Mouse (Mus musculus) hindbrain, embryonic 12.5 days (tissue): ENCODE results near the gene Maff. TPM values are rescaled to one million over a fixed set of nuclear protein-coding genes. Genes with fewer than 3 reads are reported as not detected.

Experiments used
- ATAC-seq: fragments of 200-750 bp; cut with Nextera tagmentation; 2 replicates; pipeline ENCODE4 v1.8.0; 2017; ENCODE audit warnings: moderate TSS enrichment; ENCODE audit not compliant: low FRiP score
- H3K27ac ChIP-seq: fragments of 300-500 bp; sonication (generic); 2 replicates; pipeline ENCODE4 v1.5.1; 2016; ENCODE audit warnings: mild to moderate bottlenecking
- H3K27me3 ChIP-seq: fragments of 300-500 bp; sonication (generic); 2 replicates; pipeline ENCODE4 v1.6.1; 2016; ENCODE audit warnings: mild to moderate bottlenecking
- H3K36me3 ChIP-seq: fragments of 300-500 bp; sonication (generic); 2 replicates; pipeline ENCODE4 v1.6.1; 2016; ENCODE audit warnings: mild to moderate bottlenecking
- H3K4me1 ChIP-seq: fragments of 300-500 bp; sonication (generic); 2 replicates; pipeline ENCODE4 v1.6.1; 2016
- H3K4me2 ChIP-seq: fragments of 300-500 bp; sonication (generic); replicated peaks from 2 replicates; pipeline ENCODE4 v1.6.1; 2016; ENCODE audit warnings: mild to moderate bottlenecking
- H3K4me3 ChIP-seq: fragments of 300-500 bp; sonication (generic); 2 replicates; pipeline ENCODE4 v1.5.1; 2016; ENCODE audit warnings: mild to moderate bottlenecking
- H3K9ac ChIP-seq: fragments of 300-500 bp; sonication (generic); 2 replicates; pipeline ENCODE4 v1.6.1; 2016; ENCODE audit warnings: mild to moderate bottlenecking, moderate library complexity
- H3K9me3 ChIP-seq: fragments of 300-500 bp; sonication (generic); replicated peaks from 2 replicates; pipeline ENCODE4 v1.6.1; 2016; ENCODE audit warnings: mild to moderate bottlenecking
- WGBS: fragments of 180-500 bp; shearing (Covaris S2); methylation state at CpG from one replicate; pipeline ENCODE4 v1.1.7; 2016; 5-methylcytosine and 5-hydroxymethylcytosine counted together
- polyA plus RNA-seq: library from polyadenylated mRNA; unstranded; fragments of >200 nt; fragmentation: Nextera tagmentation; extraction: Ambion mirVana; gene quantifications from 2 replicates; pipeline ENCODE4 v1.2.1, GENCODE M21; 2016

Gene Maff
- polyA plus RNA-seq, 1 experiment from 2014 or later: 1.5 TPM

DNA sequence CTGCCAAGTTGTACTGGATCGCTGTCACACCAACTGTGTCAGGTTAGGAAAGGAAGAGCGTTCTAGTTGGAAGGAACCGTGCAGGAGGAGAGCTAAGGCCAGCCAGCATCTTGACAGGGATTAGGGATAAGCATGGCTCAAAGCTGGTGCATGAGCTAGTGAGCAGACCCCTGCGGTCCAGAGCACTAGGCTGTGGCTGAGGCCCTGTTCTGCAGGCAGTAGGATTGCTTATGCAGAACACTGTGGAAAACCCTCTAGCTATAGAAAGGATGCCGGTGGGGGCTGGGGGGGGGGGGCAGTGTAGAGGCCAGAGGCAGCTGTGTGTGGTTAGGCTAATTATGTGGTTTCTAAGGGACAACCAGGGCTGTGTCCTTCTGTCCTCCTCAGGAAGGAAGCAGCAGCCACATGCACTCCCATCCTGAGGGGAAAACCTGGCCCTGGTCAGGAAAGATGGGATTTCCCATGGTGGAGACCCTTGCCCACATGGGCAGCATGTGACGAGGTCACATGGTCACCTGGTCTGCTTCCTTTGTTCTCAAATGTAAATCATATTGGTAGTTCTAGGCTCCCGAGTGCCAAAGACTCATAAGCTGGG lies 11.3 kb upstream of the Maff start:
- no peak overlapping the region for H3K4me2 ChIP-seq
- 58% methylated on average over 7 of the region's 7 CpGs for WGBS
- no peaks in the 10 kb centered on the region for H3K9me3 ChIP-seq
- H3K36me3 ChIP-seq: no peaks in the 10 kb centered on the region
- no peaks in the 10 kb centered on the region for H3K27me3 ChIP-seq
- H3K4me3 ChIP-seq: no peak overlapping the region
- H3K4me1 ChIP-seq: peaks cover 10% of the 10 kb centered on the region
- no peak overlapping the region for H3K9ac ChIP-seq
- ATAC-seq: peak; percentile 35; the same call in 1 of the 2 replicates
- H3K27ac ChIP-seq: peak overlapping the region; percentile 48; the same call in 1 of the 2 replicates

DNA sequence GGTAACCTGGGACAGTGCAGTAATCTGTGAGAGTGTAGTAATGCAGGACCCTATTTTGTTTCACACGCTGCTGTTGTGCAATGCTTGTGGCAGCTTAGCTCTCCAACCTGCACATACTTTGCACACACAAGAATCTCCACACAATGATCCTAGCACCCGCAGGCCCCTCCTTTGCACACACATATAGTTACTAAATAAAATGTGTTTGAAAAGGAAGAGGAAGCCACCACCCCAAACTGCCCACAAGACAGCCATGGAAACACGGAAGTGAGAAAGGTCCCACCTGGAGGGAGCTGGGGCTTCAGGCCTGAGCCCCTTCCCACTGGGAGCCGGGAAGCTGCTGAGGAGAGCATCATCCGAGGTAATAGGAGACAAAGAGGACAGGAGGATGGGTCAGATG lies 7.4 kb upstream of the Maff start:
- no peak for ATAC-seq
- WGBS: 74% methylated on average over 5 of the region's 5 CpGs
- H3K4me3 ChIP-seq: no peak overlapping the region

DNA sequence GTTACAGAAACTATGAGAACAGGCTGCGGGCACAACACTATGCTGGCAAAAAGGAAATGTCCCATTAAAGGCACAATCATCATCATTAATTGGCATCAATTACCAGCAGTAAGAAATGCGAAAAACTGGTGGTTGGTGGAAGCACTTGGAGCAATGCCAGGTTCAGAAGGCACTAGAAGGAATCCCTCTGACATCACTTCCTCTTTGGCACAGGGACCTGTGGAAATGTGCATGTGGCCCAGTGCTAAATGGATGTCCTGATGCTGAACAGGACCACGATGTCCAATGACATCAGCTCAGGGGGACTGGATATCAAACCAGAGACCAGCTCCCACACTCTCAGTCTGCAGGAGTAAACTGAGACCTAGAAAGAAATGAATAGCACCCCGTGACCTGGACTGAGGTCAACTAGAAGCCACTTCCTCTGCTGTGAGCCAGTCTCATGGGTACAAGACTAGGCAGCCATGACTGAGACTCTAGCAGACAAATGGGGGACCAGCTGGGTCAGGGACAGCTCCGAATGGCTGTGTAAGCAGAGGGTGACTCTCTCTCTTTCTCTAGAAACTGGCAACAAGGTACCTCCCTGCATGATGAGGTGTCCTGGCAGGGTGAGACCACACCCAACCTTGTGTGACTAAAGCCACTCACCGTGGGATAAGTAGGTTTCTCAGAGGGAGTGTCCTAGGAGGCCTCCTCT lies 3.6 kb upstream of the Maff start:
- H3K9ac ChIP-seq: no peak overlapping the region
- 81% methylated on average over 6 of the region's 6 CpGs for WGBS
- H3K27me3 ChIP-seq: peaks cover 8% of the 10 kb centered on the region
- no peaks in the 10 kb centered on the region for H3K36me3 ChIP-seq
- H3K4me1 ChIP-seq: no peaks in the 10 kb centered on the region
- no peak overlapping the region for H3K4me3 ChIP-seq
- no peak overlapping the region for H3K27ac ChIP-seq
- ATAC-seq: no peak
- no peaks in the 10 kb centered on the region for H3K9me3 ChIP-seq
- no peak overlapping the region for H3K4me2 ChIP-seq

More for the DNA sequence above, 7.4 kb upstream of the Maff start:
- no peaks in the 10 kb centered on the region for H3K36me3 ChIP-seq
- no peak overlapping the region for H3K9ac ChIP-seq
- peaks cover 10% of the 10 kb centered on the region for H3K4me1 ChIP-seq
- no peak overlapping the region for H3K27ac ChIP-seq
- no peaks in the 10 kb centered on the region for H3K27me3 ChIP-seq
- H3K4me2 ChIP-seq: no peak overlapping the region
- no peaks in the 10 kb centered on the region for H3K9me3 ChIP-seq

DNA sequence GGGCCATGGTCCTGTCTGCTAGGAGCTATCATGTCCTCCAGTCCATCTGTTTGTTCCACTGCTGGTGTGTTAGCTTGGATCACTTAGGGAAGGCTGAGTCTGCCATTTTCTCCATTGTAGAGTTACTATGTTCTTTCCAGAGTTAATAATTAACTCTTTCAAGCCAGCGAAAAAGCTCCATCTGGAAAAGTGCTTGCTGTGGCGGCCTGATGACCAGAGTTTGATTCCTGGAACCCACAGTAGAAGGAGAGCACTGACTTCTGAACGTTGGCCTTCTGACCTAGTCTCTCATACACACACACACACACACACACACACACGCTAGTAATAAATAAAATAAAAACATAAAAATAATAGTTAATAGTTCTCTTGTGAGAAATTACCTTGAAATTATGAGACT lies 1.8 kb upstream of the Maff start:
- Histone ChIP-seq H3K36me3 (no peaks in the 10 kb centered on the region), H3K4me1 (peaks cover 8% of the 10 kb centered on the region), H3K9me3 (no peaks in the 10 kb centered on the region), H3K4me2 (no peak overlapping the region), H3K27me3 (peaks cover 21% of the 10 kb centered on the region), H3K9ac (no peak overlapping the region), H3K27ac (no peak overlapping the region), H3K4me3 (no peak overlapping the region)
- ATAC-seq: no peak
- 65% methylated on average over 4 of the region's 4 CpGs for WGBS

DNA sequence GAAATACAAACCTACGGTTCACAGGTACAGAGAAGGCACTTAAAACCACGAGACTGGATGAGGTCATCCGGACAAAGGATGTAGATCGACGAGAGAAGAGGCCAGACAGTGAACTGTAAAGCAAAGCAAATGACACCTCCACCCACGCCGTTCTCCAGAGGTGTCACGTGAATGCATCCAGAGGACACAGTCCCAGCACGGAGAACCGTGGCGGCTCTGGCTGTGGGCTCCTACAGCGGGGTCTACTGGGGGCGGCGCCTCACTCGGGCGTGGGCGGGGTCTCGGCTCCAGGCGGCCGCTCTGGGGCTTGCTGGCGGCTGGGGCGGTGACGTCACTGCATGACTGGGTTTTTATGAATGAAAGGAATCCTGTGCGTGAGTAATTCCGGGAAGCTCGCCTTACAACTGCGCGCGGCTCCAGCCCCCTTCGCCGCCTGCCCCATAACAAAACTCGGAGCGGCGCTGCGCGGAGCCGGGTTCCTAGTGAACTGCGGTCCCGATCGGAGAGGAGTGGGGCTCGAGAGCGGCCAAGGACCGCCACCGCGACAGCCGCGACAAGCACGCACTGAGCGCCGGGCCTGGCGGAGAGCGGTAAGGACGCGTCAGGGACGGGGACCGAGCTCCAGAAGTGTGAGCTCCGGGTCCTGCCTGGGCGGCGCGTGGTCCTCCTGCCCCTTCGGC lies 884 bp downstream of the Maff start:
- H3K27ac ChIP-seq: peak overlapping the region; percentile 83
- peak overlapping the region; percentile 73 for H3K4me3 ChIP-seq
- peaks cover 24% of the 10 kb centered on the region for H3K27me3 ChIP-seq
- peak overlapping the region; percentile 71 for H3K9ac ChIP-seq
- under 1% methylated on average over 59 of the region's 61 CpGs for WGBS
- H3K4me2 ChIP-seq: peak overlapping the region; percentile 98
- H3K4me1 ChIP-seq: peaks cover 16% of the 10 kb centered on the region
- H3K9me3 ChIP-seq: no peaks in the 10 kb centered on the region
- no peaks in the 10 kb centered on the region for H3K36me3 ChIP-seq
- ATAC-seq: peak; percentile 92

DNA sequence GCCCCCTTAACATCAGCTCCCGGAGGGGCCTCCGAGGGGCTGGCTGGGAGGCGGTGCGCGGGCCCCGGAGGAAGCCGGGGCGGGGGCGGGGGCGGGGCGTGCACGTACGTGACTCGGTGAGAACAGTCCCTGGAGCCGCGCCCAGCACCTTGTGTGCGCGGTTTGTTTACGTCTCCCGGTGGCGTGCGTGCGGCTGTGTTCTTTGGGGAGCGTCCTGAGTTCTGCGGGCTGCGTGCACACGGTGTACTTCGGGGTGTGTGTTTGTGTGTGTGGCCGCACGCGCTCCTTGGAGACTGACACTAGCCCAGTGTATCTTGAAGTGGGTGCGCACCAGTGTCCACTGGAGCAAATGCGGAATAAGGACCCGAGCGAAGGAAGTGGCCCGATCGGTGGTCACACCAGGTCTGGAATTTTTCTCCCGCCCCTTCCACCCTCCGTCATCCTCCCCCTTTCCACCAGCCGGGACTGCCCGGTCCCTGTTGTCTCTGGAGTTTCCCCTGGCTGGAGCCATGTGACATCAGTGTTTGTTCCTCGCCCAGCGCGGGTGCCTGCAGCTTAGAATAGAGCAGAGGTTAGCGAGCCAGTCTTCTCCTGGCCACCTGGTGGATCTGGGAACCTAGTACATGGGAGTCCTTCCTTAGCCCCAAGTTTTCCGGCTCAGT lies 1.6 kb downstream of the Maff start:
- peak overlapping the region; percentile 73 for H3K4me3 ChIP-seq
- peak; percentile 72 for ATAC-seq
- WGBS: under 1% methylated on average over 44 of the region's 46 CpGs

DNA sequence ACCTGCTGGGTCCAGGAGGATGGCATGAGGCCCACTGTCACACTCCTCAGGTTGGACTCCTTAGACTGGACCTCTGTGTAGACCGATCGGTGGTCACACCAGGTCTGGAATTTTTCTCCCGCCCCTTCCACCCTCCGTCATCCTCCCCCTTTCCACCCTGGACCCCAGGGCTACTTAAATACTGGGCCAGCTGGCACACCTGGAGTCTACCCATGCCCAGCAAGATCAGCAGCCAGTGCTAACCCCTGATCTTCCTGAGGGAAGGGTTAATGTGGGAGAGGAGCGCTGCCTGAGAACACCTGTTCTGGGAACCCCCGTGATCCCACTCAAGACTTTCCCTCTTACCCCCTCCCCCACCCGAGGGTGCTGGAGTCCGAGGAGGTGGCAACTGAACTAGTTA lies 2.2 kb downstream of the Maff start:
- Histone ChIP-seq H3K9ac (peak overlapping the region; percentile 3; the same call in 1 of the 2 replicates), H3K4me3 (peak overlapping the region; percentile 73; the same call in 1 of the 2 replicates), H3K36me3 (no peaks in the 10 kb centered on the region), H3K4me1 (peaks cover 16% of the 10 kb centered on the region), H3K27me3 (peaks cover 24% of the 10 kb centered on the region), H3K27ac (no peak overlapping the region), H3K9me3 (no peaks in the 10 kb centered on the region), H3K4me2 (peak overlapping the region; percentile 98)
- WGBS: 78% methylated on average over 8 of the region's 8 CpGs
- peak; percentile 3; the same call in 1 of the 2 replicates for ATAC-seq

More for the DNA sequence above, 1.6 kb downstream of the Maff start:
- H3K9ac ChIP-seq: peak overlapping the region; percentile 71
- no peaks in the 10 kb centered on the region for H3K9me3 ChIP-seq
- peaks cover 24% of the 10 kb centered on the region for H3K27me3 ChIP-seq
- peak overlapping the region; percentile 98 for H3K4me2 ChIP-seq
- H3K4me1 ChIP-seq: peaks cover 16% of the 10 kb centered on the region
- no peaks in the 10 kb centered on the region for H3K36me3 ChIP-seq
- H3K27ac ChIP-seq: peak overlapping the region; percentile 83

DNA sequence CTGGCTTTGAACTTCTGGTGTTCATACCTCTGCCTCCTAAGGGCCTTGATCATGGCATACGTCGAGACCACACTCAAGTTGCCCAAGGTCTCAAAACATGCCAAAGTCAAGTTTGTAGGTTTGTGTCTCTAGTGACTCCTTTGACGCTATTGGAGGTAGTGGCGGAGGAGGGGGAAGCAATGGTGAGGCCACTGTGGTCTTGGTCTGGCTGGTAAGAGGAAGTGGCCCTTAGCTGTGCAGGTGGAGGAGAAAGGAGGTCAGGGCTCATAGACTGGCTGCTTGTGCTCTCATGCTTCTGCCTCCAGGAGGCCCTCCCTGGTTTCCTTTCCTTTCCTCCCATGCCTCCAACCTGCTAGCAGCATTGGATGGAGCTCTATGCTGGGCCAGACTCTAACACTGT lies 4.4 kb downstream of the Maff start:
- no peak overlapping the region for H3K27ac ChIP-seq
- peaks cover 29% of the 10 kb centered on the region for H3K27me3 ChIP-seq
- peaks cover 16% of the 10 kb centered on the region for H3K4me1 ChIP-seq
- H3K4me3 ChIP-seq: no peak overlapping the region
- no peaks in the 10 kb centered on the region for H3K9me3 ChIP-seq
- H3K36me3 ChIP-seq: no peaks in the 10 kb centered on the region
- ATAC-seq: no peak
- no peak overlapping the region for H3K9ac ChIP-seq
- H3K4me2 ChIP-seq: no peak overlapping the region
- 88% methylated on average over 4 of the region's 4 CpGs for WGBS

DNA sequence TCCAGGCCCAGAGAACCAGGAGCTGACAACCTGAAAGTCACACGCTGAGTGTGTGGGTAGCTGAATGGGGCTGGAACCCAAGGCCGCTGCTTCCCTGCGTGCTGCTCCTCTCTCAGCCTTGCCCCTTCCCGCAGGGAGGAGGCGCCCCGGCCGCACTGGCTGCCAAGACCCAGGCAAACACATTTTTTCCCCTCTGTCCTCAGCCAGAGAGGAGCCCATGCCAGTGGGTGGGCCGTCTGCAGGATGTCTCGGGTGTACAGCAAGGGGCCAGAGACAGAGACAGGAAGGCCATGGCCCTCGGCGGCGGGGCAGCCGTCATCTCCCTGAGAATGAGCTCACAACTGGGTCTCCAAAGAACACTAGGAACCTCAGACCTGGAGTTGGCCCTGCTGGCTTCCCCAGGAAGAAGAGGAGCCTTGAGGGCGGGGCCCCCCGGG lies 4.9 kb downstream of the Maff start:
- no peak overlapping the region for H3K27ac ChIP-seq

DNA sequence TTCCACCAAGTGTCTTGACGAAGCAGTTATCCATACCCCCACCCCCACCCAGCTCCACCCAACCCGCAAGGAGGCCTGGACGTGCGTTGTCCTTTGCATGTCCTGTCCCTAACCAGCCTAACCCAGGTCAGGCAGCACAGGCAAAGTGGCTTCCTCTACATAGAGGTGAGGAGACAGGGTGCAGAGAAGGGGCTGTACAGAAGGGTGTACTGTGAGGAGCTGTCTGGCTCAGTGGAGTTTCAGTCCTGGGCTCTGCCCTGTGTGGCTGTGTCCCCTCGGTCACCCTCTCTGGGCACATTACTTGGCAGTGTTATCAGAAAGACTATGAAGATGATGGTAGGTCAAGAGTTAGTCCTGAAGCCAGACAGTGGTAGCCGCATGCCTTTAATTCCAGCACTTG lies 6.1 kb downstream of the Maff start:
- WGBS: 83% methylated on average over 6 of the region's 6 CpGs
- H3K27me3 ChIP-seq: peaks cover 36% of the 10 kb centered on the region

More for the DNA sequence above, 4.9 kb downstream of the Maff start:
- H3K36me3 ChIP-seq: no peaks in the 10 kb centered on the region
- no peak overlapping the region for H3K4me3 ChIP-seq
- WGBS: 25% methylated on average over 15 of the region's 15 CpGs
- H3K27me3 ChIP-seq: peaks cover 29% of the 10 kb centered on the region
- no peak for ATAC-seq
- H3K4me2 ChIP-seq: no peak overlapping the region
- peaks cover 17% of the 10 kb centered on the region for H3K4me1 ChIP-seq
- no peaks in the 10 kb centered on the region for H3K9me3 ChIP-seq
- peak overlapping the region; percentile 9; the same call in 1 of the 2 replicates for H3K9ac ChIP-seq

DNA sequence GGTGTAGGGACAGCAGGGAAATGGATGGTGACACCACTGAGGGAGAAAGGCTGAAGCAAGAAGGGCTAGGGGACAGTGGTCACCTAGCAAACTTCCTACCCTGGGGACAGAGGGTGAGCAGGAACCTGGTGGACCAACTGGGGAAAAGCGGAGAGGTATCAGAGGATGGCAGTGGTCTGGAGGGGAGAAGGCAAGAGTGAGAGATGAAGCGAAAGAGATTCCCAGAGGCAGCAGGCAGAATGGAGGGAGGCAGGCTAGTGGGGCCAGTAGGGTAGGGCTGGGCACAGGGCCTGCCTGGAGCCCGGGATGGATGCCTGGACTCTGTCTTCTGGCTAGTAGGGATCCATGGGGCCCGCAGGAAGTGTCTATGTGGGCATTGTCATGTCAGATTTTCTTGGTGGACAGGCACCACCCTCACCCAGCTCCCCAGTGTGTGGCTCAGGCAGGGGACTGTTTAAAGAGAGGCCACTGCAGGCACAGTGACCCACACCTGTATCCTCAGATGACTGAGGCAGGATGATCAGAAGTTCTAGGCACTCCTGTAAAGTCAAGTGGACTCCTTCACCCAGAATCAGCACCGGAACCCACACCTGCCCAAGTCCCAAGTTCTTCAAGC lies 7.4 kb downstream of the Maff start:
- WGBS: 87% methylated on average over 5 of the region's 5 CpGs
- ATAC-seq: no peak

More for the DNA sequence above, 6.1 kb downstream of the Maff start:
- H3K4me1 ChIP-seq: peaks cover 27% of the 10 kb centered on the region
- no peaks in the 10 kb centered on the region for H3K36me3 ChIP-seq
- no peak overlapping the region for H3K9ac ChIP-seq
- ATAC-seq: no peak
- no peak overlapping the region for H3K27ac ChIP-seq
- H3K4me3 ChIP-seq: no peak overlapping the region
- no peak overlapping the region for H3K4me2 ChIP-seq
- H3K9me3 ChIP-seq: no peaks in the 10 kb centered on the region

More for the DNA sequence above, 7.4 kb downstream of the Maff start:
- Histone ChIP-seq H3K9ac (no peak overlapping the region), H3K9me3 (no peaks in the 10 kb centered on the region), H3K4me3 (no peak overlapping the region), H3K36me3 (no peaks in the 10 kb centered on the region), H3K27me3 (peaks cover 30% of the 10 kb centered on the region), H3K4me2 (no peak overlapping the region), H3K27ac (no peak overlapping the region), H3K4me1 (peaks cover 23% of the 10 kb centered on the region)
